ENCODE assay signal across 15 mouse cellular contexts in genomic region chr6:89414126-89414525, GRCm38 (mm10). TPM values are rescaled to one million over a fixed set of nuclear protein-coding genes. Genes with fewer than 3 reads are reported as not detected.
DNase-seq lines count a peak whose midpoint lies in the region; TF ChIP-seq lines count a peak whose summit lies in the region.
"Had no signal": no experiment of that assay in that cellular context is flagged by ENCODE, and none has a peak within 500 bp of the region (broad histone marks: within the 10 kb centered on the region; RNA-seq: fewer than 3 reads in every experiment).

No protein-coding gene starts in this region.

- intact Hi-C loops in left cerebral cortex, postnatal 10 days (cut with DNase I) = no loop called here
- intact Hi-C loops in gastrocnemius, postnatal 36 days (cut with DNase I) = no loop called here

- TF ChIP-seq CTCF in MEL (IDR thresholded peaks at IDR 0.05 in 2 of 3, conservative IDR thresholded peaks at IDR 0.05 in 1 of 3; ENCODE audit: control insufficient read depth in 1 of 3, insufficient read depth in 1 of 3, low read depth in 2 of 3, low read length in 3 of 3, poor library complexity in 1 of 3, severe bottlenecking in 1 of 3) = no peak
- no peak for TF ChIP-seq CTCF in lung, adult 2 months (IDR thresholded peaks at IDR 0.05; ENCODE audit: insufficient read depth, low read length)

- TF ChIP-seq POLR2A in MEL (IDR thresholded peaks at IDR 0.05; ENCODE audit: control insufficient read depth in 1 of 2, insufficient read depth in 1 of 2, low read depth in 1 of 2, low read length in 2 of 2, poor library complexity in 1 of 2) = no peak
- TF ChIP-seq POLR2A in lung, adult 2 months (IDR thresholded peaks at IDR 0.05; ENCODE audit: borderline replicate concordance, extremely low read depth, low read depth, low read length) = no peak

- H3K9me3 ChIP-seq in MEL (replicated peaks; ENCODE audit: insufficient read depth, low read length) = no peaks in the 10 kb centered on the region
- H3K9me3 ChIP-seq: forebrain, embryonic 10.5 days; midbrain, embryonic 10.5 days had no signal

- H3K36me3 ChIP-seq in MEL (ENCODE audit: control insufficient read depth in 1 of 2, insufficient read depth in 2 of 2, low read length in 2 of 2) = peaks cover 0 to 49% of the 10 kb centered on the region in 2 experiments; a peak in 2 of 4 replicates
- H3K36me3 ChIP-seq: forebrain, embryonic 10.5 days; midbrain, embryonic 10.5 days had no signal

- peaks cover 41 to 49% of the 10 kb centered on the region in 2 experiments for H3K4me1 ChIP-seq in MEL (ENCODE audit: control insufficient read depth in 1 of 2, insufficient read depth in 2 of 2, low read length in 2 of 2)
- peaks cover 14% of the 10 kb centered on the region for H3K4me1 ChIP-seq in lung, adult 2 months (ENCODE audit: control insufficient read depth, insufficient read depth, low read length)
- H3K4me1 ChIP-seq: midbrain, embryonic 10.5 days had no signal

- TF ChIP-seq RAD21 in MEL (IDR thresholded peaks at IDR 0.05; ENCODE audit: low read depth, low read length) = no peak

- no peak overlapping the region for H3K9ac ChIP-seq in MEL (ENCODE audit: control insufficient read depth, low read depth, low read length, poor library complexity, severe bottlenecking)
- H3K9ac ChIP-seq: hindbrain, embryonic 14.5 days had no signal

- H3K27me3 ChIP-seq in MEL (ENCODE audit: control insufficient read depth in 1 of 2, insufficient read depth in 2 of 2, low read length in 2 of 2) = no peaks in the 10 kb centered on the region

- H3K4me3 ChIP-seq in MEL (ENCODE audit: control insufficient read depth in 1 of 2, insufficient read depth in 1 of 2, low read depth in 2 of 2, low read length in 2 of 2) = no peak overlapping the region
- H3K4me3 ChIP-seq in lung, adult 2 months (replicated peaks; ENCODE audit: extremely low read depth, low read depth, low read length) = no peak overlapping the region
- H3K4me3 ChIP-seq: forebrain, embryonic 10.5 days; midbrain, embryonic 10.5 days had no signal

- 70% methylated on average over 4 of the region's 4 CpGs for WGBS in lung, adult 2 months

- no peak for TF ChIP-seq EP300 in MEL (IDR thresholded peaks at IDR 0.05; ENCODE audit: low read depth in 1 of 2, low read length in 2 of 2)

- no peaks in the 10 kb centered on the region for H3K79me2 ChIP-seq in MEL (ENCODE audit: control insufficient read depth, insufficient read depth, low read length, poor library complexity)

- DNase-seq in 3134 (ENCODE audit: extremely low read depth, insufficient read length, low spot score) (peak; percentile 48), MEL (ENCODE audit: low read depth, low spot score) (no peak)
- peak; percentile 49 for DNase-seq in lung, adult 2 months
- DNase-seq in lung, postnatal 36 days = peak; percentile 82
- no peak for DNase-seq in layer of hippocampus, adult 8-10 months (ENCODE audit: low spot score in 2 of 2)
- DNase-seq in left cerebral cortex, postnatal 10 days (ENCODE audit: extremely low spot score in 1 of 2, low spot score in 2 of 2) = no peak
- DNase-seq in adrenal gland, postnatal 25 days = no peak
- no peak for DNase-seq in gastrocnemius, postnatal 36 days
- DNase-seq: cerebellum, adult 9-11 months; kidney, postnatal 14 days; right cerebral cortex, postnatal 4 days; thymus, adult 18-20 months had no signal

- H3K27ac ChIP-seq in MEL (ENCODE audit: control insufficient read depth, low read depth, low read length) = peak overlapping the region; percentile 82
- H3K27ac ChIP-seq: forebrain, embryonic 10.5 days; hindbrain, embryonic 14.5 days; midbrain, embryonic 10.5 days had no signal

TF ChIP-seq in MEL, 35 proteins besides CTCF, POLR2A, EP300 and RAD21:
- TF ChIP-seq MXI1 (IDR thresholded peaks at IDR 0.05; ENCODE audit: low read depth, low read length) (no peak), MEF2A (IDR thresholded peaks at IDR 0.05; ENCODE audit: extremely low read depth, insufficient replicate concordance, low read depth, low read length, poor library complexity, severe bottlenecking) (no peak), BHLHE40 (IDR thresholded peaks at IDR 0.05; ENCODE audit: borderline replicate concordance, low read depth, low read length) (no peak), NELFE (IDR thresholded peaks at IDR 0.05; ENCODE audit: low read depth, low read length) (no peak), SMC3 (IDR thresholded peaks at IDR 0.05; ENCODE audit: low read depth, low read length) (no peak), JUND (IDR thresholded peaks at IDR 0.05; ENCODE audit: low read depth, low read length) (no peak), E2F4 (IDR thresholded peaks at IDR 0.05; ENCODE audit: borderline replicate concordance, low read depth, low read length) (no peak), HCFC1 (IDR thresholded peaks at IDR 0.05; ENCODE audit: low read depth, low read length) (no peak), NRF1 (IDR thresholded peaks at IDR 0.05; ENCODE audit: insufficient read depth, low read depth, low read length, poor library complexity, severe bottlenecking) (no peak), GATA1 (IDR thresholded peaks at IDR 0.05; ENCODE audit: low read depth, low read length) (no peak), GABPA (IDR thresholded peaks at IDR 0.05; ENCODE audit: low read depth, low read length) (no peak), TCF12 (IDR thresholded peaks at IDR 0.05; ENCODE audit: low read depth, low read length) (no peak), USF2 (IDR thresholded peaks at IDR 0.05; ENCODE audit: borderline replicate concordance in 1 of 2, insufficient read depth in 1 of 2, low read depth in 1 of 2, low read length in 2 of 2) (no peak), ZNF384 (IDR thresholded peaks at IDR 0.05; ENCODE audit: low read depth, low read length) (no peak), USF1 (IDR thresholded peaks at IDR 0.05; ENCODE audit: low read depth, low read length) (no peak), ETS1 (IDR thresholded peaks at IDR 0.05; ENCODE audit: low read depth, low read length) (no peak), CHD2 (IDR thresholded peaks at IDR 0.05; ENCODE audit: low read length) (no peak), POLR2AphosphoS5 (IDR thresholded peaks at IDR 0.05; ENCODE audit: borderline replicate concordance, low read depth, low read length) (no peak), MAZ (IDR thresholded peaks at IDR 0.05; ENCODE audit: low read depth, low read length) (no peak), ZMIZ1 (IDR thresholded peaks at IDR 0.05; ENCODE audit: low read depth, low read length) (no peak)

RNA-seq across cellular contexts. Expression of gene Plxna1, which starts 51.7 kb away (rescaled TPM):
- 6.7 and 7.2 TPM in 2 replicates for total RNA-seq in MEL (2012; rRNA removed)
- 10 to 100 TPM in 1 of 2 experiments, not detected in 1; 25.8 TPM for polyA plus RNA-seq in MEL (2012; ENCODE audit: insufficient read depth in 1 of 2, insufficient read length in 2 of 2, low read depth in 1 of 2, low replicate concordance in 2 of 2, missing spikeins in 1 of 2)
- 153 and 189 TPM in 2 replicates for polyA plus RNA-seq in lung, adult 2 months (2012; rRNA removed)
- total RNA-seq in layer of hippocampus, adult 8-10 months (2022) = 100 to 1,000 TPM in 2 of 4 experiments, 10 to 100 TPM in 2; 88.9 to 130 (median 110) TPM
- total RNA-seq in left cerebral cortex, postnatal 10 days (2021) = 100 to 1,000 TPM; 145 to 150 TPM
- total RNA-seq in adrenal gland, postnatal 25 days (2021) = 137 and 164 TPM in 2 replicates
- total RNA-seq in gastrocnemius, postnatal 36 days (2021) = 10 to 100 TPM; 11.1 to 18.1 TPM

Comparison
In these comparisons a context has a peak if more than half of its experiments do, and no peak if none do; other contexts are left out.
1. DNase-seq: peak in 3134 (single experiment), lung, adult 2 months (single experiment) and lung, postnatal 36 days (single experiment); none in MEL (single experiment), layer of hippocampus, adult 8-10 months (0 of 2), left cerebral cortex, postnatal 10 days (0 of 2), adrenal gland, postnatal 25 days (single experiment) and gastrocnemius, postnatal 36 days (0 of 2).